Mouse (Mus musculus): ENCODE measurements around the gene Hoxa11. TPM values are rescaled to one million over a fixed set of nuclear protein-coding genes. Genes with fewer than 3 reads are reported as not detected.

Hoxa11 gene
- polyA plus RNA-seq, 1 experiment = not detected

GRCm38 (mm10) chr6:52252775-52253376 lies 7.3 kb upstream of the Hoxa11 start:
- peaks cover 5% of the 10 kb centered on the region for H3K4me1 ChIP-seq (ENCODE audit: control insufficient read depth, insufficient read depth, insufficient read length)
- no peak overlapping the region for H3K27ac ChIP-seq (ENCODE audit: insufficient read depth, low read length)
- H3K4me3 ChIP-seq (ENCODE audit: extremely low read depth, insufficient read depth, insufficient read length) = no peak overlapping the region
- 5% methylated on average over 35 of the region's 35 CpGs for WGBS
- DNase-seq (ENCODE audit: low read depth in 1 of 2, low spot score in 2 of 2) = no peak
- no peaks in the 10 kb centered on the region for H3K36me3 ChIP-seq (ENCODE audit: control insufficient read depth, insufficient read depth, low read length)
- peaks cover 46% of the 10 kb centered on the region for H3K27me3 ChIP-seq (ENCODE audit: control insufficient read depth, insufficient read depth, low read length)
- TF ChIP-seq CTCF (IDR thresholded peaks at IDR 0.05; ENCODE audit: extremely low read depth, insufficient read depth, insufficient read length, insufficient replicate concordance) (no peak), POLR2A (IDR thresholded peaks at IDR 0.05; ENCODE audit: low read depth, low read length) (no peak)

GRCm38 (mm10) chr6:52252016-52252774 lies 6.6 kb upstream of the Hoxa11 start:
- Histone ChIP-seq H3K4me3 (ENCODE audit: extremely low read depth, insufficient read depth, insufficient read length) (no peak overlapping the region), H3K4me1 (ENCODE audit: control insufficient read depth, insufficient read depth, insufficient read length) (peaks cover 5% of the 10 kb centered on the region), H3K27ac (ENCODE audit: insufficient read depth, low read length) (no peak overlapping the region), H3K36me3 (ENCODE audit: control insufficient read depth, insufficient read depth, low read length) (no peaks in the 10 kb centered on the region), H3K27me3 (ENCODE audit: control insufficient read depth, insufficient read depth, low read length) (peaks cover 48% of the 10 kb centered on the region)
- DNase-seq (ENCODE audit: low read depth in 1 of 2, low spot score in 2 of 2) = no peak
- 11% methylated on average over 24 of the region's 24 CpGs for WGBS
- TF ChIP-seq POLR2A (IDR thresholded peaks at IDR 0.05; ENCODE audit: low read depth, low read length) (no peak), CTCF (IDR thresholded peaks at IDR 0.05; ENCODE audit: extremely low read depth, insufficient read depth, insufficient read length, insufficient replicate concordance) (no peak)

GRCm38 (mm10) chr6:52251177-52251879 lies 5.7 kb upstream of the Hoxa11 start:
- H3K27ac ChIP-seq (ENCODE audit: insufficient read depth, low read length) = no peak overlapping the region
- H3K27me3 ChIP-seq (ENCODE audit: control insufficient read depth, insufficient read depth, low read length) = peaks cover 56% of the 10 kb centered on the region
- peaks cover 7% of the 10 kb centered on the region for H3K4me1 ChIP-seq (ENCODE audit: control insufficient read depth, insufficient read depth, insufficient read length)
- H3K4me3 ChIP-seq (ENCODE audit: extremely low read depth, insufficient read depth, insufficient read length) = no peak overlapping the region
- 7% methylated on average over 7 of the region's 7 CpGs for WGBS
- H3K36me3 ChIP-seq (ENCODE audit: control insufficient read depth, insufficient read depth, low read length) = no peaks in the 10 kb centered on the region
- TF ChIP-seq CTCF (IDR thresholded peaks at IDR 0.05; ENCODE audit: extremely low read depth, insufficient read depth, insufficient read length, insufficient replicate concordance) (no peak), POLR2A (IDR thresholded peaks at IDR 0.05; ENCODE audit: low read depth, low read length) (no peak)
- no peak for DNase-seq (ENCODE audit: low read depth in 1 of 2, low spot score in 2 of 2)

- no peak for DNase-seq (ENCODE audit: low read depth in 1 of 2, low spot score in 2 of 2)
- Histone ChIP-seq H3K27ac (ENCODE audit: insufficient read depth, low read length) (no peak overlapping the region), H3K36me3 (ENCODE audit: control insufficient read depth, insufficient read depth, low read length) (no peaks in the 10 kb centered on the region), H3K27me3 (ENCODE audit: control insufficient read depth, insufficient read depth, low read length) (peaks cover 70% of the 10 kb centered on the region), H3K4me3 (ENCODE audit: extremely low read depth, insufficient read depth, insufficient read length) (no peak overlapping the region), H3K4me1 (ENCODE audit: control insufficient read depth, insufficient read depth, insufficient read length) (peaks cover 14% of the 10 kb centered on the region)
- WGBS = 15% methylated on average over 4 of the region's 4 CpGs
- TF ChIP-seq POLR2A (IDR thresholded peaks at IDR 0.05; ENCODE audit: low read depth, low read length) (no peak), CTCF (IDR thresholded peaks at IDR 0.05; ENCODE audit: extremely low read depth, insufficient read depth, insufficient read length, insufficient replicate concordance) (no peak)
Measured at GRCm38 (mm10) chr6:52249826-52250225, 4.2 kb upstream of the Hoxa11 start.

GRCm38 (mm10) chr6:52249415-52249738 lies 3.8 kb upstream of the Hoxa11 start:
- 3% methylated on average over 16 of the region's 16 CpGs for WGBS
- Histone ChIP-seq H3K4me1 (ENCODE audit: control insufficient read depth, insufficient read depth, insufficient read length) (peaks cover 15% of the 10 kb centered on the region), H3K36me3 (ENCODE audit: control insufficient read depth, insufficient read depth, low read length) (no peaks in the 10 kb centered on the region), H3K4me3 (ENCODE audit: extremely low read depth, insufficient read depth, insufficient read length) (no peak overlapping the region), H3K27me3 (ENCODE audit: control insufficient read depth, insufficient read depth, low read length) (peaks cover 74% of the 10 kb centered on the region), H3K27ac (ENCODE audit: insufficient read depth, low read length) (no peak overlapping the region)
- DNase-seq (ENCODE audit: low read depth in 1 of 2, low spot score in 2 of 2) = no peak
- TF ChIP-seq POLR2A (IDR thresholded peaks at IDR 0.05; ENCODE audit: low read depth, low read length) (no peak), CTCF (IDR thresholded peaks at IDR 0.05; ENCODE audit: extremely low read depth, insufficient read depth, insufficient read length, insufficient replicate concordance) (no peak)

GRCm38 (mm10) chr6:52248638-52249414 lies 3.2 kb upstream of the Hoxa11 start:
- DNase-seq (ENCODE audit: low read depth in 1 of 2, low spot score in 2 of 2) = no peak
- H3K27ac ChIP-seq (ENCODE audit: insufficient read depth, low read length) = no peak overlapping the region
- no peak overlapping the region for H3K4me3 ChIP-seq (ENCODE audit: extremely low read depth, insufficient read depth, insufficient read length)
- no peaks in the 10 kb centered on the region for H3K36me3 ChIP-seq (ENCODE audit: control insufficient read depth, insufficient read depth, low read length)
- H3K27me3 ChIP-seq (ENCODE audit: control insufficient read depth, insufficient read depth, low read length) = peaks cover 74% of the 10 kb centered on the region
- H3K4me1 ChIP-seq (ENCODE audit: control insufficient read depth, insufficient read depth, insufficient read length) = peaks cover 15% of the 10 kb centered on the region
- TF ChIP-seq POLR2A (IDR thresholded peaks at IDR 0.05; ENCODE audit: low read depth, low read length) (no peak), CTCF (IDR thresholded peaks at IDR 0.05; ENCODE audit: extremely low read depth, insufficient read depth, insufficient read length, insufficient replicate concordance) (no peak)
- WGBS = 6% methylated on average over 27 of the region's 27 CpGs
